22 mouse cellular contexts compared by ENCODE assay signal in genomic region chr2:62306978-62307377, GRCm38 (mm10).
"Had no signal": no experiment of that assay in that cellular context is flagged by ENCODE, and none has a peak within 500 bp of the region (broad histone marks: within the 10 kb centered on the region; RNA-seq: fewer than 3 reads in every experiment).

No protein-coding gene starts in this region.

- H3K4me3 ChIP-seq: limb, embryonic 10.5 days; limb, embryonic 13.5 days; liver, embryonic 12.5 days; liver, embryonic 15.5 days; lung, embryonic 15.5 days; megakaryocyte, embryonic 14.5 days; midbrain, embryonic 10.5 days; midbrain, embryonic 13.5 days; stomach, embryonic 15.5 days had no signal

- ATAC-seq: liver, embryonic 12.5 days; midbrain, embryonic 13.5 days had no signal

- H3K9me3 ChIP-seq: limb, embryonic 10.5 days; limb, embryonic 13.5 days; liver, embryonic 12.5 days; liver, embryonic 15.5 days; lung, embryonic 15.5 days; megakaryocyte, embryonic 14.5 days; midbrain, embryonic 10.5 days; midbrain, embryonic 13.5 days; stomach, embryonic 15.5 days had no signal

- H3K27ac ChIP-seq: limb, embryonic 10.5 days; limb, embryonic 13.5 days; liver, embryonic 12.5 days; liver, embryonic 15.5 days; lung, embryonic 15.5 days; midbrain, embryonic 10.5 days; midbrain, embryonic 13.5 days; stomach, embryonic 15.5 days had no signal

- DNase-seq: kidney, adult 18-20 months; kidney, adult 9 months; kidney, postnatal 14 days; kidney, postnatal 4 days; layer of hippocampus, postnatal 36 days; liver; lung, adult 18-20 months; lung, postnatal 10 days; lung, postnatal 36 days; right cerebral cortex, postnatal 25 days; spleen, adult 18-20 months; thymus, adult 18-20 months; thymus, postnatal 36 days had no signal

- H3K27me3 ChIP-seq: limb, embryonic 13.5 days; liver, embryonic 12.5 days; liver, embryonic 15.5 days; lung, embryonic 15.5 days; megakaryocyte, embryonic 14.5 days; midbrain, embryonic 13.5 days; stomach, embryonic 15.5 days had no signal

- H3K9ac ChIP-seq: limb, embryonic 13.5 days; liver, embryonic 12.5 days; liver, embryonic 15.5 days; lung, embryonic 15.5 days; midbrain, embryonic 13.5 days; stomach, embryonic 15.5 days had no signal

- H3K4me2 ChIP-seq: limb, embryonic 13.5 days; liver, embryonic 12.5 days; liver, embryonic 15.5 days; lung, embryonic 15.5 days; midbrain, embryonic 13.5 days; stomach, embryonic 15.5 days had no signal

- H3K36me3 ChIP-seq: limb, embryonic 10.5 days; limb, embryonic 13.5 days; liver, embryonic 12.5 days; liver, embryonic 15.5 days; lung, embryonic 15.5 days; midbrain, embryonic 10.5 days; midbrain, embryonic 13.5 days; stomach, embryonic 15.5 days had no signal

- H3K4me1 ChIP-seq: limb, embryonic 10.5 days; limb, embryonic 13.5 days; liver, embryonic 12.5 days; liver, embryonic 15.5 days; lung, embryonic 15.5 days; megakaryocyte, embryonic 14.5 days; midbrain, embryonic 10.5 days; midbrain, embryonic 13.5 days; stomach, embryonic 15.5 days had no signal
